Mouse (Mus musculus): ENCODE measurements at regions not wholly inside any gene's neighbourhood (a gene's known extent, or its start where the extent isn't known, plus 50 kb on each side); places are given as distances from the start of the nearest gene placed in this dataset.

DNA sequence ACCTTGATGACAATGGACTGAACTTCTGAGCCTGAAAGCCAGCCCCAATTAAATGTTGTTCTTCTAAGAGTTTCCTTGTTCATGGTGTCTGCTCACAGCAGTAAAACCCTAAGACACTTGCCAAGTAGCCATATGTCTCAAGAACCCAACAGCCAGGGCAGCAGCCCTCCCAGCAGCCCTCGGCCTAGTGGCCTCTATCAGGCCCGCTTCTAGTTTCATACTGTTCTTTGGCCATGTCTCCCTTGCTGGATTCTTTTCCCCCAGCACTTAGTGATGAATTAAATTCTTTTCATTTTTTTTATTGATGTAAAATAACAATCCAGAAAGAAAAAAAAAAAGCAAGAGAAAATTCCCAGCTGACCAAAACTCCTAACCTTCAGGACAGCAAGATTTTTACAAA lies 191.9 kb upstream of the Dio3 start:
- no peak for TF ChIP-seq CTCF (IDR thresholded peaks at IDR 0.05)
- TF ChIP-seq POLR2A (IDR thresholded peaks at IDR 0.05; ENCODE audit: insufficient read depth, low read depth, low read length), result no peak
